Mouse (Mus musculus): ENCODE data around the gene Hnrnpr.

Hnrnpr gene

DNA sequence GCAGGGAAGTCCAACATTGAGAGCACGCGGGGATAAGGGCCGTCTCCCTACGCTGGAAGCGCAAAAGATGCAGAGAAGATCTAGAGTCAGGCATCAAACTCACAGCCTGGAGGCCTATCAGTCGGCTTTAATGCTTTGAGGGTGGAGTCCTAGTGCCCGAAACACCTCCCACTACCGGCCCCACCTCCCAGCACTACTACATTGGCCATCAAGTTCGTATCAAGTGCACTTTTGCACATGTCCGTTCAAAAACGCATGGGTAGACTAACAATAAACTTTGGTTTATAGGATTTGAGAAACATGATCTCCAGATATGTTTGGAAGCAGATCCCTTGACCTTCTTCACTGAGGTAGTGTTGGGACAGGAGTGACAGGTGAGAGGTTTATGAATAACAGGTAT lies 962 bp upstream of the Hnrnpr start:
- peak; percentile 51 to 64 for DNase-seq

DNA sequence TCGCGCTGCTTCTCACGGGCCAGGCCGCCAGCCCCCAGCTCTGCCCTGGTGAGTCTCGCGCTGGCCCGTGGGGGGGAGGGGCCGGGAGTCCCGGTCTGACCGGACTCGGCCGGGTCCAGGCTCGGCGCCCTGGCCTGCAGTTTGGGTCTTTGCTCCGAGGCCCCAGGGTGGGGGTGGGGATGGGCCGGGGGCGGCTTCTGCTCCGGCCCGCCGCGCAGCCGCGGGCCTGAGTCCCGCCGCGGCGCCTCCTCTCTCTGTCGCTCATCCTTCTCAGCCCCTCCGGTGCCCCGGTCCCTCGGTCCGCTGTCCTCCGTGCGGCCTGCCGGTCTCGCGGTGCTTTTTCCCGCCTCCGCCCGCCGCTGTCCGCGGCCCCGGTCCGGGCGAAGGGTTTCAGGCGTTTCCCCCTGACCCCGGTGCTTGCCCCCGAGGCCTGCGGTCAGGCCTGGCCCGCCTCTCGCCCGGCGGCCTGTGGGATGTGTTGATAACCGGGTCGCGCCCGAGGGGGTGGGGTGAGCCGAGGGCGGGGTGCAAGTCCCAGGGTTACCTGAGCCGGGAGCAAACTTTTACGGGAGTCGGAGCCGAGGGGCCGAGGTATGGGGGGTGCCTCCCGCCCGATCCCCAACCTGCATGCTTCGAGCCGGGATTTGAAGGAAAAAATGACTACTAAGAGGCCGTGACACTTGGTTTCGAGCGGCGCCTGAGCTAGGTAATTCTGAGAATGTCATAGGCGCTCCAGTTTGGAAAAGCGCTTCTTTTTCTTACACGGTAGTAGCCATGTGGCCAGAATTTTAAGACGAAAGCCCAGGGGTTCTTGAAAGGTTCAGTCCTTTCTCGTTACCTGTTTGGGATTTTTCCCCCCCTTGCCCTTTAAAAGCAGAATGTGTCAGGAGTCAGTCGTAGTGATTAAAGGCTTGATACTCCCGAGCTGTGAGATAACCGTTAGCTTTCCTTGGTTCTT lies 579 bp downstream of the Hnrnpr start:
- peak; percentile 57 to 73 for DNase-seq

DNA sequence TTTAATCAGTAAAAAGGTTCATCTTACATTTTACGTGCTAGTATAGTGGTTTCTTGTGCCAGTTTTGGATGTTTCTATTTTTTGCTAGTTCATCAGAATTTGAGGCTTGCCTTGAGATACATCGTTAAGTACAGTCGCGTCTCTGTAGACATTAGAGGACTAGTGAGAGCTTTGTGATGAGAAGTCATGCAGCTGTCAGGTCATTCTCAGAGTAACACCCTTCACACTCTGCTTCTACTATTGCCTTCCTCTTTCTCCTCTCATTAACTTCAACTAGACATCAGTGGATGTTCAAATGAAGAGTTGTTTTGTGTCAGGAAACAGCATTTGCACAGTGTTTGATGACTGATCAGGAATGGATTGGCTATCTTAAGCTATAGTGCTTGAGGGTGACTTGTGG lies 1.9 kb downstream of the Hnrnpr start:
- DNase-seq: no peak

- no peak for DNase-seq
Observed at GRCm38 (mm10) chr4:136317667-136318066, 6.9 kb downstream of the Hnrnpr start.

GRCm38 (mm10) chr4:136320016-136320415 lies 9.3 kb downstream of the Hnrnpr start:
- no peak for DNase-seq

DNA sequence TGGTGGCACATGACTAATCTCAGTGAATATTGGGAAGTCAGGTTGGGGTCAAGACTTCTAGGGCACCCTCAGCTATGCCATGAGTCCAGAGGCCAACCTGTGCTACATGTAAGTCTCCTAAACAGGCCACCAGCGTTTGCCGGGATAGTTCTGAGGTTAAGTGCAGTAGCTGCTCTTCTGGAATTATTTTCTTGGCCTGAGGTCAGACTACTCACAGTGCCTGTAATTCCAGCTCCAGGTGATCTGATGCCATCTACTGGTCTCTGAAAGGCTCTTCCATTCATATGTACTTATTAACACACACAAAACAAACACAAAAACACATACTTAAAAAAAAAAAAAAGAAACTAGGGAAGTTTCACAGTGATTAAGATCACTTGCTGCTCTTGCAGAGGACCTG lies 13.5 kb downstream of the Hnrnpr start:
- DNase-seq: no peak

- DNase-seq: no peak
Observed at GRCm38 (mm10) chr4:136327238-136327637, 16.5 kb downstream of the Hnrnpr start.

DNA sequence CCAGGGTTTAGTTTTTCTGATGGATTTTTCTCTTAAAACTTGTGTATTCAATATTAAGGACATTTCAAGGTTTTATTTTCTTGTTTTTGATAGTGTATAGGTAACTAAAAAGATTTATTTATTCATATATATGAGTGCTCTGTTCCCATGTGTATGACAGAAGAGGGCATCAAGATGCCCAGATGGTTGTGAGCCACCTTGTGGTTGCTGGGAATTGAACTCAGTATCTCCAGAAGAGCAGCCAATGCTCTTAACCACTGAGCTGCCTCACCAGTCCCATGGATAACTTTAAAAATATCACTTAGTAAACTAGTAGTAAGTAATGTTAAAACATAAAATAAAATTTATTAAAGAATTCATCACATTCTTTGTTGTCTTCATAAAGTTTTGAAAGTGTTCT lies 17.4 kb downstream of the Hnrnpr start:
- no peak for DNase-seq

DNA sequence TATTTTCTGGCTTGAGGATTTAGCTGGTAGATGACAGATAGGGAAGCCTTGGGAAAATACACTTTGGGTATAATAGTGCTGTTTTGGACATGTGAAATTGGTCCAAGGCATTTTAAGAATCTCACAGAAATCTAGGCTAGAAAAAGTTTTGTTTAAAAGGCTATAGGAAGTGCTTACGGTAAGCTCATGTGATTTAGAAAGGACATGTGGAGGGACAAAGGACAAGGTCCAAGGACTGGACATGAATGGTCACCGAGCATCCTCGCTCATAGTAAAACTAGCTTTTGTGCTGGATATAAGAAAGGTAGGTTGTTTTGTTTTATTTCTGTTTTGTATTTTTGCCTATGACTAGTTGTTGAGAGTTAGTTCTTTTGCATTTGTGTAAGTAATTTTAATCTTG lies 21.0 kb downstream of the Hnrnpr start:
- DNase-seq: no peak

GRCm38 (mm10) chr4:136333191-136333590 lies 22.4 kb downstream of the Hnrnpr start:
- DNase-seq: no peak

GRCm38 (mm10) chr4:136335065-136335464 lies 24.3 kb downstream of the Hnrnpr start:
- no peak for DNase-seq

DNA sequence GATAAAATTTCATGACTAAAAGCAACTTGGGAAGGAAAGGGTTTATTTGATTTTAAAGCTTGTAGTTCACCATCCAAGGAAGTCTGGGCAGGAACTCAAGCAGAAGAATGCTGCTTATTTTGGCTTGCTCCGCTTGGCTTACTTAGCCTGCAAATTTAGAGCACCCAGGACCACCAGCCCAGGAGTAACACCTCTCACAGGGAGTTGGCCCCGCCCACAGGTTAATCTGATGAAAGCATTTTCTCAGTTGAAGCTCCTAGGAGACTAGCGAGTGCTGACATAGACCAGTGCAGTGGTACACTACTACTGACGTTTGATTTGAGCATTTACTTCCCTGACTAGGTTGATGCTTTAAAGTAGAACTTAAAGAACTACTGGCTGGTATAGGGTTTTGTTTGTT lies 26.4 kb downstream of the Hnrnpr start:
- no peak for DNase-seq

GRCm38 (mm10) chr4:136349616-136350015 lies 38.9 kb downstream of the Hnrnpr start:
- DNase-seq: no peak

DNA sequence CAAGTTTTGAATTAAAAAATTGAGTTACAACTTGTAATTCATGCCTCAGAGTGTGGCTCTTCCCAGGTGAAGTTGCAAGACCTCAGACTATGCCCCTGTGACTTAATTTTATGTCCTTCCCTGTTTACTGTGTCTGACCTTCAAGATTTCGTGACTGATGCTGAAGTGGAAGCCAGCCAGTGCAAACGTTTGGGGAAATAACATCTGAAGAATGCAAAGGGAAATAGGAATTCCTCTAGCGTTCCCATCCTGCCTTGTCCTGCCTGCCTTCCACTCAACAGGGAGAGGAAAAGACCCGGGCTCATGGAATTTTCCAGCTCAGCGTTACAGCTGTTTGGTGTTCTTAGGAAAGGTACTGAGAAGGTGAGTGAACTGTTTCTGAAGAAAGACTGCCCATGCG lies 46.3 kb downstream of the Hnrnpr start:
- no peak for DNase-seq

DNA sequence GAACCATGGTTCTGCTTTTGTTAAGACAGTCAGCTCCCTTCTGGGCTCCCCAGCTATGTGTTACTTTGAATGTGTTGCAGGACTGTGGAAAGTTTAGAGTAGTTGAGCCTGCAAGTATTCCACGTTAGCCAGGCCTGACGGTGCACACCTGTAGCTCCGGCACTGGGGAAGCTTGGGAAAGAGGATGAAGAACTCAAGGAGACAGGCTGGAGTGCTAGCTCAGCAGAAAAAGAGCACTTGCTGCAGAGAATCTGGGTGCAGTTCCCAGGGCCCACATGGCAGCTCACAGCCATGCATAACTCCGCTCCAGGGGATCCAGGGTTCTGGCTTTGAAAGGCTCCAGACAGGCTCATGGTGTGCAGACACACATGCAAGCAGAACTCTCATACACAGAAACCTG lies 46.7 kb downstream of the Hnrnpr start:
- DNase-seq: no peak

GRCm38 (mm10) chr4:136367856-136368255 lies 57.1 kb downstream of the Hnrnpr start:
- no peak for DNase-seq

DNA sequence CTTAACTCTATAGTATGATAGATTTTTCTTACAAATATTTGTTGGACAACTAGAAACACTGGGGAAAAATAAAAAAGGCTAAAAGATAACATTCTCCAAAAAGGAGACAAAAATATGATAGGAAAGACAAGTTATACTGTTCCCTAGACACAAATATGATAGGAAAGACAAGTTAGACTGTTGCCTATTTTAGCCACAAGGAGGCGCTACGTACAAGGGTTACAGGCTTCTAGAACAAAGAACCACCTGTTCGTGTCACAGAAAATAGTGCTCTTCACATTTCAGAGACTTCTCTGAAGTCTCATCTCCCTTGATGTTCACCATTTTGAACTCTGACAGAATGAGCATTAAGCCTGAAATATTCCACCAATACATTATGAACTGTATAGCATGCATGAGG lies 59.0 kb downstream of the Hnrnpr start:
- peak; percentile 28 to 48 for DNase-seq

- no peak for DNase-seq
Observed at GRCm38 (mm10) chr4:136373494-136374181, 62.9 kb downstream of the Hnrnpr start.

DNA sequence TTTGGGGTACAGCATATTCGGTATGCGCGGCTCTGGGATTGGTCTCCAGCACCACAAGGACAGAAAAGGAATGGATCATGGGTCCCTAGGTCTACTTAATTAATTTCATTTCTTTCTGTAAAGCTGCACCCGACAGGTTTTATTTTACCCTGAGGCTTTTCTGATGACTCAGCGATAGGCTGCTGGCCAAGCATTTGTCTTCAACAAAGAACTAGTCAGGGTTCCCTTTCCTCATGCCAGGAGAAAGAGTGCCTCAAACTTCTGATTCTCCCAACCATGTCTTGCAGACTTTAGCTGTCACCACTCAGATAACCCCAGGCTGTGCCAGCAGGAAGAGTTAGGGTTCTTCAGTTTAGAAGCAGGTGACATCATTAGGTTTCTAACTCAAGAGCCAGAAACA lies 66.3 kb downstream of the Hnrnpr start:
- DNase-seq: no peak

DNA sequence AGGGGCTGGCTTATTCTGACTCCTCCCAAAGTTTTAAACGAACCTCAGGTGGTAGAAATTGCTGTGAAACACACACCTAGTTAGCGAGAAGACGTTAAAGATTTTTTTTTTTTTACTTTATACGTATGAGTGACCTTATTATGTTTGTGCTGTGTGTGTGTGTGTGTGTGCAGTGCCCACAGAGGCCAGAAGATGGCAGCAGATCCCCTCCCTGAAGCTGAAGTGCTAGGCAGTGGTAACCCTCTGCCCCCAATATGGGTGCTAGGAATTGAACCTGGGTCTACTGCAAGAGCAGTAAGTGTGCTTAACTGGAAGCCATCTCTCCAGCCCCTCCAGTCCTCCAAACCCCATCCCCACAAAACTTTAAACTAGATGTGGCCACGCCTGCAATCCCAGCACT lies 72.3 kb downstream of the Hnrnpr start:
- no peak for DNase-seq

DNA sequence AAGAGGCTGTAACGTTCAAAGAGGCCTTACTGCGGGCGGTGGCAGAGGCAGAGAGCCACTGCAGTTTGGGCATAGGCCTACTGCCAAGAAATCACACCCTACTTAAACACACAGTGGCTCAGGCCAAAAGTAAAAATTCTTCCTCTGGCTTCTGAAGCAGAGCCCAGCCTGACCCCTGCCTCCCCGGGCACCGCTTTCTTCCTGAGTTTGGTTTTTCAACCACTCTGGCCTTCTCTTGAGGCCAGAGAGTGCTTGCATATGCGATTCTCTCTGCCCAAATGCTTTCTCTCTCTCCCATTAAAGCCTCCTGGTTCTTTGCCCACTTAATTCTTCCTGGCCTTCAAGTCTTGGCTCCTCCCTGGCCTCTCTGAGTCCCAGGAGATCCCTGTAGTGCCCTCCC lies 73.1 kb downstream of the Hnrnpr start:
- DNase-seq: no peak

DNA sequence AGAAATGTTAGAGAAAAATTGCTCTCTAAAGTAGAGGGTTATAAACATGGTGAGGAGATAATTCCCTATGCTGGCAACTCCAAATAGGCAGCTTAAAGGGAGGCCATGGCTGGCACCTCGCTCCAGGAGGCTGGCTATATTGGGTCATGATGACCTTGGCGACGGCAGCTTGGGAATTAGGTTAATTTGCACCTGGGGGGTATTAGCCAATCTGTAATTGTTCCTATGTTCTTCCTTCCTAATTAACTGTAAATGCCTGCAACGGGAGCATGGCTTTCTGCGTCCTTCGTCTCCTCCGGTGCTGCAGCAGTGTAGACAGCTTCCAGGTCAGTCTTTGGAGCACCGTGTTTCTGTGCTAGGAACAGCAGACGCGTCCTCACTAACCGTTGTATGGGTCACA lies 76.5 kb downstream of the Hnrnpr start:
- no peak for DNase-seq

DNA sequence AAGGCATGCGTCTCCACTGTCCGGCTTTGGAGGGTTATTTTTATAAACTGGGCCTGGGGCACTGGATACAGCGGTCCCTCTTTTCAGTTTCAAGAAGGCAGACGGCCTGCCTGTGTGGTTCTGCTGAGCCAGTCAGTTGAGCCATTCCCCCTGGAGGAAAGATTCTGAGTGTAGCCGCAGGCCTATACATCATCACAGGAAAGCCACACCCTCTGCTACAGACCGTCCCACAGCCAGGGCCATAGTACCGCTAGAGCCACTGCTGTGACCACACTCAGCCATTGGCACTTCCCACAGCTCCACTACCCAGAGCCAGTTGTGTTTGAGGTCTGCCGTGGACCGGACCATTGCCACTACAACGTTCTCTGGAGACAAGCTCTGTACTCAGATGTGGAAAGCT lies 91.1 kb downstream of the Hnrnpr start:
- no peak for DNase-seq

DNA sequence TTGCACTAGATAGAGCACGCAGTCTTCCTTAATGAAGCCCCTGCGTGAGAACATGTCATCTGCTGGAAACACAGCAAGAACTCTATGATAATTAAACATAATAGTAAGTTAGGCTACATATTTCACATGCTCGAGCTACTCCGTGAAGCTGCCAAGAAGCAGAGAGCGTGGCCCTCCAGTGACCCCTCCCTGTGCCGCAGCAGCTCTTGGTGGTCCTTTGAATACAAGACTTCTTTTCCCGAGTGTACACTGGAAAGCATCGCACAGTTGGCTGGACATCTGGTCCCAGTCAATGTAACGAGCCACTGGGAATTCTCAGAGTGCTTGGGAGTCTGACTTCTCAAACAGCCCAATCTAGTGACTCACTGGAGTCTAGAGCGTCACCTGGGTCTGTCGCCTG lies 97.1 kb downstream of the Hnrnpr start:
- DNase-seq: no peak

All from thymus, postnatal 36 days (tissue).